Mouse (Mus musculus): ENCODE results near the gene Cep135.

Cep135 gene

DNA sequence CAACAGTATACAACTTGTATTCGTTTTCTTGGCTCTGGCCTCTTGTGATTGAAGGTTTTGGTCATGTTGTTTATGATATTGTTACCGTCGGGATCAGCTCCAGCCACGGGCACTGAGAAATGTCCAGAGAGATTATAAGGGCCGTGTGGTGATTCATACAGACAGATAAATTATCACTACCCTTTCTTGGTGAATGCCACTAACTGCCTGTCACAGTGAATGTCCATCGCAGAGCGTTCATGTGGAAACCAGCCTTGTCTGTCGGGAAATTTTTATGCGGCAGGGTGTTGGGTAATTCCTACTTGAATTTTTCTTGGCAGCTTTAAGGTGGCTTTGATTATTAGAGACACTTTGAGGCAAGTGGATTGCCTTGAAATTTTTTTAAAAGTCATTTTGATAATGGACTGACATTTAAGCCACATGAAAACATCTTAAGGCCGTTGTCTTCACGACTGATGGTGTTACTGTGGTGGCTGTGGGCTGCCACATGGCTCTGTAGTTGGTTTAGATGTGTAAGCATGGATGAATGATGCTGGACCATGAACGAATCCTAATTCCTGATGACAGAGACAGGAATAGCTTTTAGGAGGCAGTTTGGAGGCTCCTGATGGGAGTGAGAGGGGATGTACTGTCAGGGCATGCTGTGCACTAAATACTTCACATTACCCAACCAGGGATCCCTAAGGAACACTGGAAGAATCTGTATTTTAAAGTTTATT, 103.4 kb downstream of the Cep135 start:
- Histone ChIP-seq H3K4me3 (replicated peaks; ENCODE audit: low read length) (no peak overlapping the region), H3K4me1 (replicated peaks; ENCODE audit: low read depth, low read length) (no peaks in the 10 kb centered on the region), H3K27me3 (ENCODE audit: insufficient read depth, low read length) (no peaks in the 10 kb centered on the region), H3K9me3 (ENCODE audit: low read length) (peaks cover 5% of the 10 kb centered on the region), H3K36me3 (ENCODE audit: insufficient read depth, low read length) (no peaks in the 10 kb centered on the region)
- TF ChIP-seq POU5F1 (IDR thresholded peaks at IDR 0.05; ENCODE audit: borderline replicate concordance, low read length) (no peak), NANOG (IDR thresholded peaks at IDR 0.05; ENCODE audit: borderline replicate concordance, low read length) (no peak), CTCF (conservative IDR thresholded peaks at IDR 0.05; ENCODE audit: low read length) (no peak)

Data from E14TG2a.4 (cell line).